In the genomic region with DNA sequence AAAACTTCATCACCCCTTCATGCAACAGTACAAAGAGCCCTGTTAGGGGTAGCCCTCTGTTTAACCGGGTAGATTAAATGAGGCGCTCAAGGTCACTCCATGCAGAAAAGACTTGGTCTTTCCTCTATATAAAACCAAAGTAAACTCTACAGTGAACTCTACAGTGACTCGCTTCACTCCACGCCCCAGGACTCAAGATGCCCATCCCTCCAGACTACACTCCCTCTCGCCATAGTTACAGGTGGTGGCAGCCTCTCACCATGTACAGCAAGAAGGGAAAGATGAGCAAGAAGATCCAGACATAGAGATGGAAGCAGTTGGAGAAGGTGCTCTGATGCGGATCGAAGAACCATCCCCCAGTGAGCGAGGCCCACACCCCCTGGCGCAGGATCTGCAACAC, we compare ENCODE assay signal across 8 mouse cellular contexts. TPM values are rescaled to one million over a fixed set of nuclear protein-coding genes. Genes with fewer than 3 reads are reported as not detected.
DNase-seq lines count a peak whose midpoint lies in the region; ATAC-seq and TF ChIP-seq lines count a peak whose summit lies in the region.

No protein-coding gene starts in this region.

- peaks cover 72% of the 10 kb centered on the region for H3K36me3 ChIP-seq in embryonic facial prominence, embryonic 10.5 days (replicated peaks)
- peaks cover 33% of the 10 kb centered on the region for H3K36me3 ChIP-seq in hindbrain, postnatal 0 days (ENCODE audit: insufficient read depth, low read length)
- no peaks in the 10 kb centered on the region for H3K36me3 ChIP-seq in myocyte (ENCODE audit: control insufficient read depth, insufficient read depth)

- TF ChIP-seq POLR2A in myocyte (IDR thresholded peaks at IDR 0.05; ENCODE audit: insufficient read length, low read depth) = no peak

- H3K27me3 ChIP-seq in embryonic facial prominence, embryonic 10.5 days (replicated peaks; ENCODE audit: low read depth, poor library complexity, severe bottlenecking) = no peaks in the 10 kb centered on the region
- H3K27me3 ChIP-seq in hindbrain, postnatal 0 days (ENCODE audit: insufficient read depth, low read length) = no peaks in the 10 kb centered on the region
- H3K27me3 ChIP-seq in myocyte (ENCODE audit: control insufficient read depth, insufficient read depth, insufficient read length) = no peaks in the 10 kb centered on the region

- H3K4me3 ChIP-seq in layer of hippocampus, adult 2 months = peak overlapping the region; percentile 72
- peak overlapping the region; percentile 97 for H3K4me3 ChIP-seq in embryonic facial prominence, embryonic 10.5 days
- H3K4me3 ChIP-seq in hindbrain, postnatal 0 days (ENCODE audit: low read length) = peak overlapping the region; percentile 89
- H3K4me3 ChIP-seq in myocyte = peak overlapping the region; percentile 94

- H3K27ac ChIP-seq in layer of hippocampus, adult 2 months = peak overlapping the region; percentile 93
- H3K27ac ChIP-seq in embryonic facial prominence, embryonic 10.5 days (replicated peaks) = peak overlapping the region; percentile 93
- peak overlapping the region; percentile 82; the same call in 1 of the 2 replicates for H3K27ac ChIP-seq in hindbrain, postnatal 0 days

- H3K4me1 ChIP-seq in embryonic facial prominence, embryonic 10.5 days = peaks cover 43% of the 10 kb centered on the region
- peaks cover 28% of the 10 kb centered on the region for H3K4me1 ChIP-seq in hindbrain, postnatal 0 days (ENCODE audit: insufficient read depth, low read length)

- DNase-seq in layer of hippocampus, adult 2 months (ENCODE audit: low spot score in 2 of 2) = no peak
- no peak for DNase-seq in layer of hippocampus, adult 9-11 months
- DNase-seq in embryonic facial prominence, embryonic 10.5 days (ENCODE audit: low spot score) = no peak
- no peak for DNase-seq in hindbrain, postnatal 0 days (ENCODE audit: low spot score)
- DNase-seq in frontal cortex, postnatal 25 days (ENCODE audit: low spot score in 2 of 2) = no peak
- DNase-seq in layer of hippocampus, postnatal 25 days (ENCODE audit: extremely low spot score in 1 of 2, low spot score in 1 of 2) = no peak
- DNase-seq in spleen, postnatal 4 days (ENCODE audit: low spot score in 2 of 2) = no peak

- no peak for TF ChIP-seq CTCF in layer of hippocampus, adult 2 months (conservative IDR thresholded peaks at IDR 0.05)
- no peak for TF ChIP-seq CTCF in hindbrain, postnatal 0 days (IDR thresholded peaks at IDR 0.05; ENCODE audit: low read depth)

- no peaks in the 10 kb centered on the region for H3K9me3 ChIP-seq in embryonic facial prominence, embryonic 10.5 days
- H3K9me3 ChIP-seq in hindbrain, postnatal 0 days (ENCODE audit: low read length) = no peaks in the 10 kb centered on the region

- H3K79me2 ChIP-seq in myocyte (ENCODE audit: control insufficient read depth, insufficient read depth) = peaks cover 37% of the 10 kb centered on the region

- ATAC-seq in hindbrain, postnatal 0 days = no peak

- H3K9ac ChIP-seq in hindbrain, postnatal 0 days (replicated peaks; ENCODE audit: low read length) = peak overlapping the region; percentile 83

- peak overlapping the region; percentile 73 for H3ac ChIP-seq in myocyte (ENCODE audit: control insufficient read depth, insufficient read length)

- WGBS in embryonic facial prominence, embryonic 10.5 days = 20% methylated on average over 9 of the region's 9 CpGs
- 21% methylated on average over 9 of the region's 9 CpGs for WGBS in hindbrain, postnatal 0 days

- H3K4me2 ChIP-seq in hindbrain, postnatal 0 days (ENCODE audit: low read depth, low read length) = peak overlapping the region; percentile 100
- peak overlapping the region; percentile 96 for H3K4me2 ChIP-seq in myocyte (ENCODE audit: low read depth)

TF ChIP-seq in myocyte, 11 proteins besides CTCF, POLR2A, EP300 and RAD21:
- TF ChIP-seq MAX (IDR thresholded peaks at IDR 0.05; ENCODE audit: low read depth) (no peak), E2F4 (IDR thresholded peaks at IDR 0.05; ENCODE audit: insufficient read depth) (no peak), POLR2AphosphoS2 (IDR thresholded peaks at IDR 0.05; ENCODE audit: insufficient read length, low read depth) (no peak), MYOD1 (IDR thresholded peaks at IDR 0.05; ENCODE audit: control insufficient read depth in 1 of 3, insufficient read length in 2 of 3, low read depth in 2 of 3) (no peak), SRF (IDR thresholded peaks at IDR 0.05; ENCODE audit: control insufficient read depth, insufficient read length, low read depth) (no peak), CEBPB (IDR thresholded peaks at IDR 0.05; ENCODE audit: insufficient read depth, poor library complexity, severe bottlenecking) (no peak), USF1 (IDR thresholded peaks at IDR 0.05; ENCODE audit: low read depth) (no peak), TCF3 (IDR thresholded peaks at IDR 0.05; ENCODE audit: insufficient read length, low read depth) (no peak), TCF12 (IDR thresholded peaks at IDR 0.05; ENCODE audit: insufficient read depth, poor library complexity, severe bottlenecking) (no peak), REST (IDR thresholded peaks at IDR 0.05; ENCODE audit: insufficient read depth, insufficient read length) (no peak)
TF ChIP-seq in myocyte: peak in this region for 0.

RNA-seq across cellular contexts. Expression of a gene that starts 0.8 kb away (rescaled TPM):
- 10 to 100 TPM; 20.2 to 20.4 TPM for total RNA-seq in layer of hippocampus, adult 2 months (2021)
- 32.1 and 34.0 TPM in 2 replicates for polyA plus RNA-seq in embryonic facial prominence, embryonic 10.5 days (2016; fragmentation: Nextera tagmentation; extraction: Ambion mirVana)
- total RNA-seq in hindbrain, postnatal 0 days (2014; rRNA removed) = 20.6 and 20.7 TPM in 2 replicates
- polyA plus RNA-seq in hindbrain, postnatal 0 days (2015; fragmentation: Nextera tagmentation; extraction: Ambion mirVana) = 10.0 and 10.7 TPM in 2 replicates
- 19.0 TPM for polyA plus RNA-seq in myocyte (2012; fragmentation: generic; extraction: Trizol)
- total RNA-seq in layer of hippocampus, postnatal 25 days (2021) = 10 to 100 TPM; 17.4 to 21.1 TPM

RNA-seq across cellular contexts. Expression of a gene that starts 1.0 kb away (rescaled TPM):
- 10 to 100 TPM; 69.1 to 78.8 TPM for total RNA-seq in layer of hippocampus, adult 2 months (2021)
- polyA plus RNA-seq in embryonic facial prominence, embryonic 10.5 days (2016; fragmentation: Nextera tagmentation; extraction: Ambion mirVana) = 30.3 and 30.6 TPM in 2 replicates
- 75.1 and 97.0 TPM in 2 replicates for total RNA-seq in hindbrain, postnatal 0 days (2014; rRNA removed)
- 16.8 and 17.2 TPM in 2 replicates for polyA plus RNA-seq in hindbrain, postnatal 0 days (2015; fragmentation: Nextera tagmentation; extraction: Ambion mirVana)
- 34.9 TPM for polyA plus RNA-seq in myocyte (2012; fragmentation: generic; extraction: Trizol)
- total RNA-seq in layer of hippocampus, postnatal 25 days (2021) = 10 to 100 TPM; 59.8 to 73.9 TPM

RNA-seq across cellular contexts. Expression of a gene that starts 16.4 kb away (rescaled TPM):
- total RNA-seq in layer of hippocampus, adult 2 months (2021) = under 1 TPM in 1 of 2 experiments, not detected in 1; 0.36 TPM
- 0.19 and 0.23 TPM in 2 replicates for polyA plus RNA-seq in embryonic facial prominence, embryonic 10.5 days (2016; fragmentation: Nextera tagmentation; extraction: Ambion mirVana)
- total RNA-seq in hindbrain, postnatal 0 days (2014; rRNA removed) = not detected in 2 replicates
- polyA plus RNA-seq in hindbrain, postnatal 0 days (2015; fragmentation: Nextera tagmentation; extraction: Ambion mirVana) = 0.19 and 0.61 TPM in 2 replicates
- polyA plus RNA-seq in myocyte (2012; fragmentation: generic; extraction: Trizol) = 0.12 TPM
- not detected for total RNA-seq in layer of hippocampus, postnatal 25 days (2021)

RNA-seq across cellular contexts. Expression of a gene that starts 24.2 kb away (rescaled TPM):
- 10 to 100 TPM; 16.5 to 17.5 TPM for total RNA-seq in layer of hippocampus, adult 2 months (2021)
- polyA plus RNA-seq in embryonic facial prominence, embryonic 10.5 days (2016; fragmentation: Nextera tagmentation; extraction: Ambion mirVana) = 28.7 and 31.2 TPM in 2 replicates
- 25.6 and 43.2 TPM in 2 replicates for total RNA-seq in hindbrain, postnatal 0 days (2014; rRNA removed)
- 18.7 and 18.8 TPM in 2 replicates for polyA plus RNA-seq in hindbrain, postnatal 0 days (2015; fragmentation: Nextera tagmentation; extraction: Ambion mirVana)
- 14.4 TPM for polyA plus RNA-seq in myocyte (2012; fragmentation: generic; extraction: Trizol)
- 10 to 100 TPM; 15.3 to 16.1 TPM for total RNA-seq in layer of hippocampus, postnatal 25 days (2021)

RNA-seq across cellular contexts. Expression of a gene that starts 38.4 kb away (rescaled TPM):
- 10 to 100 TPM; 11.8 to 17.7 TPM for total RNA-seq in layer of hippocampus, adult 2 months (2021)
- polyA plus RNA-seq in embryonic facial prominence, embryonic 10.5 days (2016; fragmentation: Nextera tagmentation; extraction: Ambion mirVana) = 7.9 and 8.0 TPM in 2 replicates
- 16.6 and 19.7 TPM in 2 replicates for total RNA-seq in hindbrain, postnatal 0 days (2014; rRNA removed)
- 40.0 and 43.0 TPM in 2 replicates for polyA plus RNA-seq in hindbrain, postnatal 0 days (2015; fragmentation: Nextera tagmentation; extraction: Ambion mirVana)
- 97.4 TPM for polyA plus RNA-seq in myocyte (2012; fragmentation: generic; extraction: Trizol)
- 10 to 100 TPM; 14.6 to 17.2 TPM for total RNA-seq in layer of hippocampus, postnatal 25 days (2021)
